ENCODE assay signal across 8 mouse cellular contexts in the genomic region with DNA sequence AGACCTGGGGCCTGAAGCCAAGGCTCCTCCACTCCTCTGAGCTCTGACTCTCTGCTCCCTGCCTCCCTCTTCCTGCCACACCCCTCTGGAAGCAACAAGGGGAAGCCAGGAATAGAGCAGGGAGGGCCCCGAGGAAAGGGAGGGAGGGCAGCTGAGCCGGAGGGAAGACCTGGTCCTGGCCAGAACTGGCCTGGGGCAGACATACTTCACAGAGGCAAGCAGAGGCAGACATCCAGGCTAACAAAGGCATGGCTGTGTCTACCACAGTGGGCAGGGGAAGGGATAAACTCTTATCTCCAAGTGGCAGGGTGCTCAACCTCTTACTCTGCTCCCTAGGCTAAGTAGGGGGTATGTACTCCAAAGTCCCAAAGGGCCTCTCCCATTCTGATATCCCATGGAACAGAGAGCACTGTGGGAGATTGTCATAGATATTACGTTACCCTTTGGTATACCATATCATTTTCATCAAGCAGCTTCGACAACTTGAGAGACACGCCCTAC. TPM values are rescaled to one million over a fixed set of nuclear protein-coding genes. Genes with fewer than 3 reads are reported as not detected.
A peak's percentile ranks its signal among the peaks of the same experiment; 100 is the strongest.
DNase-seq lines count a peak whose midpoint lies in the region; ATAC-seq and TF ChIP-seq lines count a peak whose summit lies in the region.

No protein-coding gene starts in this region.

- 61% methylated on average over 5 of the region's 5 CpGs for WGBS in kidney, embryonic 14.5 days
- 77% methylated on average over 5 of the region's 5 CpGs for WGBS in forebrain, embryonic 15.5 days

- peak overlapping the region; percentile 24; the same call in 1 of the 2 replicates for H3K27ac ChIP-seq in kidney, embryonic 14.5 days (ENCODE audit: low read depth, low read length)
- H3K27ac ChIP-seq in forebrain, embryonic 15.5 days (replicated peaks) = no peak overlapping the region
- no peak overlapping the region for H3K27ac ChIP-seq in left cerebral cortex, adult 2 months

- DNase-seq in testis, postnatal 10 days (ENCODE audit: low spot score) = peak; percentile 52
- DNase-seq in testis, postnatal 14 days (ENCODE audit: low spot score) = no peak
- DNase-seq in gastrocnemius, postnatal 25 days = peak; percentile 78
- DNase-seq in lung, postnatal 10 days = peak; percentile 88
- DNase-seq in cerebellum, postnatal 14 days = no peak
- DNase-seq in left cerebral cortex, adult 2 months (ENCODE audit: extremely low spot score in 1 of 2, low spot score in 2 of 2) = no peak

- no peak overlapping the region for H3K4me2 ChIP-seq in kidney, embryonic 14.5 days (replicated peaks; ENCODE audit: low read depth, low read length)
- H3K4me2 ChIP-seq in forebrain, embryonic 15.5 days (replicated peaks) = no peak overlapping the region

- TF ChIP-seq CTCF in left cerebral cortex, adult 2 months (IDR thresholded peaks at IDR 0.05) = no peak

- H3K9me3 ChIP-seq in kidney, embryonic 14.5 days (ENCODE audit: control insufficient read depth, low read length) = no peaks in the 10 kb centered on the region
- no peaks in the 10 kb centered on the region for H3K9me3 ChIP-seq in forebrain, embryonic 15.5 days

- peaks cover 27% of the 10 kb centered on the region for H3K36me3 ChIP-seq in kidney, embryonic 14.5 days (ENCODE audit: control insufficient read depth, insufficient read depth, low read length)
- peaks cover 3% of the 10 kb centered on the region; the same call in 1 of the 2 replicates for H3K36me3 ChIP-seq in forebrain, embryonic 15.5 days

- intact Hi-C loops in left cerebral cortex, adult 2 months (cut with DNase I) = no loop called here

- H3K27me3 ChIP-seq in kidney, embryonic 14.5 days (ENCODE audit: control insufficient read depth, insufficient read depth, low read length) = no peaks in the 10 kb centered on the region
- no peaks in the 10 kb centered on the region for H3K27me3 ChIP-seq in forebrain, embryonic 15.5 days

- H3K4me1 ChIP-seq in kidney, embryonic 14.5 days (ENCODE audit: control insufficient read depth, insufficient read depth, low read length) = peaks cover 25% of the 10 kb centered on the region
- peaks cover 3% of the 10 kb centered on the region; the same call in 1 of the 2 replicates for H3K4me1 ChIP-seq in forebrain, embryonic 15.5 days

- H3K9ac ChIP-seq in kidney, embryonic 14.5 days (ENCODE audit: low read depth, low read length) = no peak overlapping the region
- H3K9ac ChIP-seq in forebrain, embryonic 15.5 days (replicated peaks) = no peak overlapping the region

- ATAC-seq in kidney, embryonic 14.5 days (ENCODE audit: low FRiP score, low TSS enrichment) = no peak
- no peak for ATAC-seq in forebrain, embryonic 15.5 days (replicated peaks)

- no peak overlapping the region for H3K4me3 ChIP-seq in kidney, embryonic 14.5 days (ENCODE audit: low read length)
- no peak overlapping the region for H3K4me3 ChIP-seq in forebrain, embryonic 15.5 days
- H3K4me3 ChIP-seq in left cerebral cortex, adult 2 months = no peak overlapping the region

RNA-seq across cellular contexts. Expression of gene Cyb5r3, which starts 7.4 kb away (rescaled TPM):
- total RNA-seq in gastrocnemius, postnatal 25 days (2021) = 10 to 100 TPM; 47.0 to 65.7 TPM
- 144 and 175 TPM in 2 replicates for polyA plus RNA-seq in kidney, embryonic 14.5 days (2014; fragmentation: Nextera tagmentation; extraction: Ambion mirVana)
- 85.3 and 92.8 TPM in 2 replicates for polyA plus RNA-seq in forebrain, embryonic 15.5 days (2015; fragmentation: Nextera tagmentation; extraction: Ambion mirVana)
- 10 to 100 TPM; 58.4 to 63.1 TPM for total RNA-seq in left cerebral cortex, adult 2 months (2021)

RNA-seq across cellular contexts. Expression of gene Poldip3, which starts 15.8 kb away (rescaled TPM):
- total RNA-seq in gastrocnemius, postnatal 25 days (2021) = 10 to 100 TPM; 16.7 to 16.9 TPM
- 117 and 173 TPM in 2 replicates for polyA plus RNA-seq in kidney, embryonic 14.5 days (2014; fragmentation: Nextera tagmentation; extraction: Ambion mirVana)
- 157 and 159 TPM in 2 replicates for polyA plus RNA-seq in forebrain, embryonic 15.5 days (2015; fragmentation: Nextera tagmentation; extraction: Ambion mirVana)
- 10 to 100 TPM; 86.5 to 95.1 TPM for total RNA-seq in left cerebral cortex, adult 2 months (2021)

RNA-seq across cellular contexts. Expression of gene Rrp7a, which starts 42.4 kb away (rescaled TPM):
- 10 to 100 TPM; 41.8 to 42.8 TPM for total RNA-seq in gastrocnemius, postnatal 25 days (2021)
- 50.2 and 50.4 TPM in 2 replicates for polyA plus RNA-seq in kidney, embryonic 14.5 days (2014; fragmentation: Nextera tagmentation; extraction: Ambion mirVana)
- 72.4 and 72.9 TPM in 2 replicates for polyA plus RNA-seq in forebrain, embryonic 15.5 days (2015; fragmentation: Nextera tagmentation; extraction: Ambion mirVana)
- 100 to 1,000 TPM; 147 to 159 TPM for total RNA-seq in left cerebral cortex, adult 2 months (2021)

Comparison
In these comparisons a context has a peak if more than half of its experiments do, and no peak if none do; other contexts are left out.
1. DNase-seq: peak in testis, postnatal 10 days (single experiment), gastrocnemius, postnatal 25 days (single experiment) and lung, postnatal 10 days (single experiment); none in testis, postnatal 14 days (single experiment), cerebellum, postnatal 14 days (0 of 2) and left cerebral cortex, adult 2 months (0 of 2).
2. RNA of gene Poldip3, which starts 15.8 kb away (total RNA-seq): 86.5 to 95.1 TPM in left cerebral cortex, adult 2 months; 16.7 to 16.9 TPM in gastrocnemius, postnatal 25 days; every median in the first group is over 4 times any median in the second.